Comparison of ENCODE assay signal across 9 mouse cellular contexts in genomic region chr17:34998526-34999430, GRCm38 (mm10). TPM values are rescaled to one million over a fixed set of nuclear protein-coding genes. Genes with fewer than 3 reads are reported as not detected.
DNase-seq lines count a peak whose midpoint lies in the region; ATAC-seq lines count a peak whose summit lies in the region.
"Had no signal": no experiment of that assay in that cellular context is flagged by ENCODE, and none has a peak within 500 bp of the region (broad histone marks: within the 10 kb centered on the region; RNA-seq: fewer than 3 reads in every experiment).

No protein-coding gene starts in this region.

- DNase-seq in heart, adult 8-10 months (ENCODE audit: low spot score): no peak
- DNase-seq in midbrain, embryonic 11.5 days (ENCODE audit: low spot score, missing footprints): peak; percentile 49
- no peak for DNase-seq in right cerebral cortex, postnatal 36 days (ENCODE audit: low spot score in 2 of 2)
- no peak for DNase-seq in urinary bladder, postnatal 10 days (ENCODE audit: low spot score)
- DNase-seq: layer of hippocampus, postnatal 36 days had no signal

- H3K9ac ChIP-seq in heart, embryonic 11.5 days (ENCODE audit: low read depth, low read length): peak overlapping the region; percentile 46; the same call in 1 of the 2 replicates
- H3K9ac ChIP-seq in midbrain, embryonic 11.5 days (ENCODE audit: low read length): peak overlapping the region; percentile 64
- no peak overlapping the region for H3K9ac ChIP-seq in midbrain, embryonic 15.5 days
- H3K9ac ChIP-seq in intestine, embryonic 15.5 days: peak overlapping the region; percentile 62; the same call in 1 of the 2 replicates
- no peak overlapping the region for H3K9ac ChIP-seq in stomach, embryonic 14.5 days (replicated peaks; ENCODE audit: low read depth, low read length)

- no peak overlapping the region for H3K27ac ChIP-seq in heart, embryonic 11.5 days (ENCODE audit: low read depth, low read length)
- H3K27ac ChIP-seq in midbrain, embryonic 11.5 days (ENCODE audit: low read depth, low read length): no peak overlapping the region
- H3K27ac ChIP-seq in midbrain, embryonic 15.5 days: no peak overlapping the region
- H3K27ac ChIP-seq in intestine, embryonic 15.5 days: 0 out of 2 replicates have a peak overlapping the region, but pooled peaks have one; percentile 74
- no peak overlapping the region for H3K27ac ChIP-seq in stomach, embryonic 14.5 days (ENCODE audit: low read length)

- H3K36me3 ChIP-seq in heart, embryonic 11.5 days (ENCODE audit: control insufficient read depth, insufficient read depth, low read length): peaks cover 6% of the 10 kb centered on the region; the same call in 1 of the 2 replicates
- no peaks in the 10 kb centered on the region for H3K36me3 ChIP-seq in midbrain, embryonic 11.5 days (ENCODE audit: control insufficient read depth, insufficient read depth, low read length)
- no peaks in the 10 kb centered on the region for H3K36me3 ChIP-seq in midbrain, embryonic 15.5 days (replicated peaks)
- H3K36me3 ChIP-seq in intestine, embryonic 15.5 days: 0 out of 2 replicates have a peak, but pooled peaks cover 4% of the 10 kb centered on the region
- H3K36me3 ChIP-seq in stomach, embryonic 14.5 days (ENCODE audit: control insufficient read depth, insufficient read depth, low read length): peaks cover 14% of the 10 kb centered on the region; the same call in 1 of the 2 replicates

- peak overlapping the region; percentile 94 for H3K4me3 ChIP-seq in heart, embryonic 11.5 days (ENCODE audit: low read depth, low read length)
- H3K4me3 ChIP-seq in midbrain, embryonic 11.5 days (ENCODE audit: low read depth, low read length): peak overlapping the region; percentile 87
- H3K4me3 ChIP-seq in midbrain, embryonic 15.5 days: no peak overlapping the region
- peak overlapping the region; percentile 42 for H3K4me3 ChIP-seq in intestine, embryonic 15.5 days (replicated peaks)
- peak overlapping the region; percentile 28; the same call in 1 of the 2 replicates for H3K4me3 ChIP-seq in stomach, embryonic 14.5 days (ENCODE audit: low read depth, low read length)

- 90% methylated on average over 15 of the region's 15 CpGs for WGBS in heart, embryonic 11.5 days (ENCODE audit: insufficient replicate concordance)
- WGBS in midbrain, embryonic 11.5 days: 94% methylated on average over 15 of the region's 15 CpGs
- 94% methylated on average over 15 of the region's 15 CpGs for WGBS in midbrain, embryonic 15.5 days
- WGBS in intestine, embryonic 15.5 days: 91% methylated on average over 15 of the region's 15 CpGs
- WGBS in stomach, embryonic 14.5 days: 92% methylated on average over 15 of the region's 15 CpGs

- peak overlapping the region; percentile 99 for H3K4me2 ChIP-seq in heart, embryonic 11.5 days
- H3K4me2 ChIP-seq in midbrain, embryonic 11.5 days: peak overlapping the region; percentile 97
- no peak overlapping the region for H3K4me2 ChIP-seq in midbrain, embryonic 15.5 days
- peak overlapping the region; percentile 93 for H3K4me2 ChIP-seq in intestine, embryonic 15.5 days (replicated peaks)
- H3K4me2 ChIP-seq in stomach, embryonic 14.5 days (replicated peaks; ENCODE audit: low read depth, low read length): peak overlapping the region; percentile 44; the same call in 1 of the 2 replicates

- H3K9me3 ChIP-seq in heart, embryonic 11.5 days (replicated peaks; ENCODE audit: control insufficient read depth, low read length): no peaks in the 10 kb centered on the region
- H3K9me3 ChIP-seq in midbrain, embryonic 11.5 days (ENCODE audit: control insufficient read depth, low read length): no peaks in the 10 kb centered on the region
- no peaks in the 10 kb centered on the region for H3K9me3 ChIP-seq in midbrain, embryonic 15.5 days
- H3K9me3 ChIP-seq in intestine, embryonic 15.5 days: no peaks in the 10 kb centered on the region
- no peaks in the 10 kb centered on the region for H3K9me3 ChIP-seq in stomach, embryonic 14.5 days (ENCODE audit: control insufficient read depth, low read depth, low read length)

- H3K4me1 ChIP-seq in heart, embryonic 11.5 days (ENCODE audit: control insufficient read depth, insufficient read depth, low read length): peaks cover 24% of the 10 kb centered on the region
- H3K4me1 ChIP-seq in midbrain, embryonic 11.5 days (ENCODE audit: control insufficient read depth, insufficient read depth, low read length): peaks cover 25% of the 10 kb centered on the region
- peaks cover 29% of the 10 kb centered on the region for H3K4me1 ChIP-seq in midbrain, embryonic 15.5 days
- H3K4me1 ChIP-seq in intestine, embryonic 15.5 days (replicated peaks): peaks cover 43% of the 10 kb centered on the region
- peaks cover 22% of the 10 kb centered on the region for H3K4me1 ChIP-seq in stomach, embryonic 14.5 days (ENCODE audit: control insufficient read depth, insufficient read depth, low read length)

- no peak for ATAC-seq in heart, embryonic 11.5 days (replicated peaks; ENCODE audit: insufficient number of reproducible peaks, low FRiP score, low TSS enrichment)
- no peak for ATAC-seq in midbrain, embryonic 11.5 days (ENCODE audit: low FRiP score)
- ATAC-seq in midbrain, embryonic 15.5 days (replicated peaks): no peak
- no peak for ATAC-seq in intestine, embryonic 15.5 days
- ATAC-seq in stomach, embryonic 14.5 days (ENCODE audit: insufficient number of reproducible peaks, insufficient read depth, low FRiP score, low read depth): no peak

- H3K27me3 ChIP-seq in heart, embryonic 11.5 days (ENCODE audit: control insufficient read depth, insufficient read depth, low read length): no peaks in the 10 kb centered on the region
- no peaks in the 10 kb centered on the region for H3K27me3 ChIP-seq in midbrain, embryonic 11.5 days (ENCODE audit: control insufficient read depth, insufficient read depth, low read length)
- no peaks in the 10 kb centered on the region for H3K27me3 ChIP-seq in midbrain, embryonic 15.5 days (replicated peaks)
- no peaks in the 10 kb centered on the region for H3K27me3 ChIP-seq in intestine, embryonic 15.5 days (replicated peaks)
- no peaks in the 10 kb centered on the region for H3K27me3 ChIP-seq in stomach, embryonic 14.5 days (ENCODE audit: control insufficient read depth, insufficient read depth, low read length)

RNA-seq across cellular contexts. Expression of gene Vars, which starts 2.0 kb away (rescaled TPM):
- polyA plus RNA-seq in heart, embryonic 11.5 days (2014; fragmentation: Nextera tagmentation; extraction: Ambion mirVana): 55.7 and 59.7 TPM in 2 replicates
- total RNA-seq in heart, adult 8-10 months (2022): 10 to 100 TPM; 28.3 to 31.4 (median 29.3) TPM
- 76.1 and 81.2 TPM in 2 replicates for polyA plus RNA-seq in midbrain, embryonic 11.5 days (2014; fragmentation: Nextera tagmentation; extraction: Ambion mirVana)
- 63.1 and 70.2 TPM in 2 replicates for polyA plus RNA-seq in midbrain, embryonic 15.5 days (2015; fragmentation: Nextera tagmentation; extraction: Ambion mirVana)
- polyA plus RNA-seq in intestine, embryonic 15.5 days (2015; fragmentation: Nextera tagmentation; extraction: Ambion mirVana): 117 and 141 TPM in 2 replicates
- 84.0 and 92.3 TPM in 2 replicates for polyA plus RNA-seq in stomach, embryonic 14.5 days (2014; fragmentation: Nextera tagmentation; extraction: Ambion mirVana)

RNA-seq across cellular contexts. Expression of gene Lsm2, which starts 17.1 kb away (rescaled TPM):
- 162 and 169 TPM in 2 replicates for polyA plus RNA-seq in heart, embryonic 11.5 days (2014; fragmentation: Nextera tagmentation; extraction: Ambion mirVana)
- 10 to 100 TPM; 17.5 to 21.7 (median 17.9) TPM for total RNA-seq in heart, adult 8-10 months (2022)
- polyA plus RNA-seq in midbrain, embryonic 11.5 days (2014; fragmentation: Nextera tagmentation; extraction: Ambion mirVana): 213 and 234 TPM in 2 replicates
- 103 and 111 TPM in 2 replicates for polyA plus RNA-seq in midbrain, embryonic 15.5 days (2015; fragmentation: Nextera tagmentation; extraction: Ambion mirVana)
- polyA plus RNA-seq in intestine, embryonic 15.5 days (2015; fragmentation: Nextera tagmentation; extraction: Ambion mirVana): 187 and 190 TPM in 2 replicates
- 177 and 205 TPM in 2 replicates for polyA plus RNA-seq in stomach, embryonic 14.5 days (2014; fragmentation: Nextera tagmentation; extraction: Ambion mirVana)

RNA-seq across cellular contexts. Expression of gene Vwa7, which starts 17.6 kb away (rescaled TPM):
- polyA plus RNA-seq in heart, embryonic 11.5 days (2014; fragmentation: Nextera tagmentation; extraction: Ambion mirVana): 0.20 and 0.27 TPM in 2 replicates
- total RNA-seq in heart, adult 8-10 months (2022): 10 to 100 TPM; 12.0 to 18.5 (median 16.6) TPM
- 0.07 TPM in 1 of 2 replicates, not detected in the other for polyA plus RNA-seq in midbrain, embryonic 11.5 days (2014; fragmentation: Nextera tagmentation; extraction: Ambion mirVana)
- 0.06 and 0.15 TPM in 2 replicates for polyA plus RNA-seq in midbrain, embryonic 15.5 days (2015; fragmentation: Nextera tagmentation; extraction: Ambion mirVana)
- 0.21 and 0.35 TPM in 2 replicates for polyA plus RNA-seq in intestine, embryonic 15.5 days (2015; fragmentation: Nextera tagmentation; extraction: Ambion mirVana)
- polyA plus RNA-seq in stomach, embryonic 14.5 days (2014; fragmentation: Nextera tagmentation; extraction: Ambion mirVana): 0.18 and 0.22 TPM in 2 replicates

RNA-seq across cellular contexts. Expression of gene Hspa1l, which starts 26.3 kb away (rescaled TPM):
- polyA plus RNA-seq in heart, embryonic 11.5 days (2014; fragmentation: Nextera tagmentation; extraction: Ambion mirVana): 1.7 and 4.0 TPM in 2 replicates
- total RNA-seq in heart, adult 8-10 months (2022): 10 to 100 TPM in 2 of 4 experiments, 1 to 10 TPM in 2; 8.7 to 13.3 (median 11.0) TPM
- polyA plus RNA-seq in midbrain, embryonic 11.5 days (2014; fragmentation: Nextera tagmentation; extraction: Ambion mirVana): 1.4 and 2.0 TPM in 2 replicates
- 1.2 and 1.5 TPM in 2 replicates for polyA plus RNA-seq in midbrain, embryonic 15.5 days (2015; fragmentation: Nextera tagmentation; extraction: Ambion mirVana)
- 0.16 and 0.78 TPM in 2 replicates for polyA plus RNA-seq in intestine, embryonic 15.5 days (2015; fragmentation: Nextera tagmentation; extraction: Ambion mirVana)
- 0.73 and 0.75 TPM in 2 replicates for polyA plus RNA-seq in stomach, embryonic 14.5 days (2014; fragmentation: Nextera tagmentation; extraction: Ambion mirVana)

RNA-seq across cellular contexts. Expression of gene Hspa1a, which starts 26.8 kb away (rescaled TPM):
- 1.9 and 2.5 TPM in 2 replicates for polyA plus RNA-seq in heart, embryonic 11.5 days (2014; fragmentation: Nextera tagmentation; extraction: Ambion mirVana)
- total RNA-seq in heart, adult 8-10 months (2022): 1 to 10 TPM; 1.8 to 7.5 (median 3.6) TPM
- 0.59 and 1.2 TPM in 2 replicates for polyA plus RNA-seq in midbrain, embryonic 11.5 days (2014; fragmentation: Nextera tagmentation; extraction: Ambion mirVana)
- polyA plus RNA-seq in midbrain, embryonic 15.5 days (2015; fragmentation: Nextera tagmentation; extraction: Ambion mirVana): 12.7 and 13.3 TPM in 2 replicates
- 6.2 and 6.3 TPM in 2 replicates for polyA plus RNA-seq in intestine, embryonic 15.5 days (2015; fragmentation: Nextera tagmentation; extraction: Ambion mirVana)
- 4.9 and 6.0 TPM in 2 replicates for polyA plus RNA-seq in stomach, embryonic 14.5 days (2014; fragmentation: Nextera tagmentation; extraction: Ambion mirVana)

Comparison
In these comparisons a context has a peak if more than half of its experiments do, and no peak if none do; other contexts are left out.
1. H3K9ac ChIP-seq: peak in heart, embryonic 11.5 days (single experiment), midbrain, embryonic 11.5 days (single experiment) and intestine, embryonic 15.5 days (single experiment); none in midbrain, embryonic 15.5 days (single experiment) and stomach, embryonic 14.5 days (single experiment).